Comparison of ENCODE assay signal across 11 mouse cellular contexts in the genomic region with DNA sequence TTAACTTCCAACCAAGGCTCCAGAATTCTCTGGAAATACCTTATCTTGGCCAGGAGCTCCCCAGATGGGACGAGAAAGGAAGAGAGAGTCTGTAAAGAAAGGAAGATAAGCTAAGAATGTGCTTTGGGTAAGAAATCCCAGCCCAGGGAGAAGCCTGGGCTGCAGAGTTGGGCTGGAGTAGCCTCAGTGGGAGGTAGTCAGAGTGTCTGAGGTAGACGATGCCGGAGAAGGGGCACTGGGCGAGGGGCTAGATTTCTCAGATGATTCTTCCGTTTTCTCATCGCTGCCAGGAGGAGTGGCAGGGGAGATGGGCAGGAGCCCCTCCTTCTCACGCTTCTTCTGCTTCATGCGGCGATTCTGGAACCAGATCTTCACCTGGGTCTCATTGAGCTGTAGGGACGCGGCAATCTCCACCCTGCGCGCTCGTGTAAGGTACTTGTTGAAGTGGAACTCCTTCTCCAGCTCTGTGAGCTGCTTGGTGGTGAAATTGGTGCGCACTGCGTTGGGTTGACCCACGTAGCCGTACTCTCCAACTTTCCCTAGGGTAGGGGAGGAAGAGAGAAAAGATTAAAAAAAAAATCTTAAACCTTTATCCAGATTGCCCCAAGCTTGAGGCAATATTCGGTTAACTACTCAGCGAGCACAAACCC. TPM values are rescaled to one million over a fixed set of nuclear protein-coding genes. Genes with fewer than 3 reads are reported as not detected.
DNase-seq lines count a peak whose midpoint lies in the region; ATAC-seq and TF ChIP-seq lines count a peak whose summit lies in the region.
"Had no signal": no experiment of that assay in that cellular context is flagged by ENCODE, and none has a peak within 500 bp of the region (broad histone marks: within the 10 kb centered on the region; RNA-seq: fewer than 3 reads in every experiment).

No protein-coding gene starts in this region.

- peak overlapping the region; percentile 7; the same call in 1 of the 2 replicates for H3K4me3 ChIP-seq in kidney, embryonic 14.5 days (ENCODE audit: low read length)
- H3K4me3 ChIP-seq in hindbrain, embryonic 10.5 days: no peak overlapping the region
- H3K4me3 ChIP-seq in limb, embryonic 14.5 days (replicated peaks; ENCODE audit: low read length): 0 out of 2 replicates have a peak overlapping the region, but pooled peaks have one; percentile 13
- H3K4me3 ChIP-seq: gastrocnemius, adult 2 months had no signal

- no peak for TF ChIP-seq POLR2A in limb, embryonic 14.5 days (IDR thresholded peaks at IDR 0.05; ENCODE audit: borderline replicate concordance, extremely low read depth, insufficient read depth, insufficient read length)

- H3K4me2 ChIP-seq in kidney, embryonic 14.5 days (replicated peaks; ENCODE audit: low read depth, low read length): peak overlapping the region; percentile 15
- H3K4me2 ChIP-seq in limb, embryonic 14.5 days (replicated peaks; ENCODE audit: low read depth, low read length, severe bottlenecking): no peak overlapping the region

- WGBS in kidney, embryonic 14.5 days: 12% methylated on average over 20 of the region's 20 CpGs
- WGBS in hindbrain, embryonic 10.5 days: 2% methylated on average over 20 of the region's 20 CpGs
- 5% methylated on average over 20 of the region's 20 CpGs for WGBS in limb, embryonic 14.5 days

- no peak for ATAC-seq in kidney, embryonic 14.5 days (ENCODE audit: low FRiP score, low TSS enrichment)
- ATAC-seq in limb, embryonic 14.5 days (ENCODE audit: low FRiP score, low read depth): no peak

- no peaks in the 10 kb centered on the region for H3K36me3 ChIP-seq in kidney, embryonic 14.5 days (ENCODE audit: control insufficient read depth, insufficient read depth, low read length)
- no peaks in the 10 kb centered on the region for H3K36me3 ChIP-seq in hindbrain, embryonic 10.5 days
- no peaks in the 10 kb centered on the region for H3K36me3 ChIP-seq in limb, embryonic 14.5 days (ENCODE audit: control insufficient read depth, insufficient read depth, low read length)

- H3K9ac ChIP-seq in kidney, embryonic 14.5 days (ENCODE audit: low read depth, low read length): no peak overlapping the region
- no peak overlapping the region for H3K9ac ChIP-seq in limb, embryonic 14.5 days (ENCODE audit: low read depth, low read length, severe bottlenecking)

- H3K4me1 ChIP-seq in kidney, embryonic 14.5 days (ENCODE audit: control insufficient read depth, insufficient read depth, low read length): peaks cover 24% of the 10 kb centered on the region
- peaks cover 32% of the 10 kb centered on the region for H3K4me1 ChIP-seq in hindbrain, embryonic 10.5 days (replicated peaks)
- peaks cover 23% of the 10 kb centered on the region for H3K4me1 ChIP-seq in limb, embryonic 14.5 days (ENCODE audit: control insufficient read depth, insufficient read depth, low read length)

- no peaks in the 10 kb centered on the region for H3K9me3 ChIP-seq in kidney, embryonic 14.5 days (ENCODE audit: control insufficient read depth, low read length)
- no peaks in the 10 kb centered on the region for H3K9me3 ChIP-seq in hindbrain, embryonic 10.5 days
- H3K9me3 ChIP-seq in limb, embryonic 14.5 days (ENCODE audit: control insufficient read depth, low read length): no peaks in the 10 kb centered on the region

- DNase-seq in kidney, adult 9 months: no peak
- DNase-seq in embryo, embryonic 10.5 days (ENCODE audit: low spot score): peak; percentile 31
- peak; percentile 35 for DNase-seq in hindbrain, embryonic 10.5 days (ENCODE audit: low spot score)
- DNase-seq in limb, embryonic 14.5 days (ENCODE audit: low spot score): no peak
- no peak for DNase-seq in ovary, postnatal 36 days (ENCODE audit: low spot score)
- DNase-seq in T-cell, adult 2 months (ENCODE audit: low spot score): no peak
- DNase-seq: cerebellum, postnatal 36 days; gastrocnemius, adult 2 months; lung, adult 2 months; right cerebral cortex, adult 18-20 months had no signal

- no peak overlapping the region for H3K27ac ChIP-seq in kidney, embryonic 14.5 days (ENCODE audit: low read depth, low read length)
- no peak overlapping the region for H3K27ac ChIP-seq in hindbrain, embryonic 10.5 days
- no peak overlapping the region for H3K27ac ChIP-seq in limb, embryonic 14.5 days (replicated peaks; ENCODE audit: low read depth, low read length)
- H3K27ac ChIP-seq: gastrocnemius, adult 2 months had no signal

- H3K27me3 ChIP-seq in kidney, embryonic 14.5 days (ENCODE audit: control insufficient read depth, insufficient read depth, low read length): peaks cover 48% of the 10 kb centered on the region
- peaks cover 100% of the 10 kb centered on the region for H3K27me3 ChIP-seq in hindbrain, embryonic 10.5 days (ENCODE audit: insufficient read depth, poor library complexity, severe bottlenecking)
- peaks cover 90% of the 10 kb centered on the region for H3K27me3 ChIP-seq in limb, embryonic 14.5 days (ENCODE audit: control insufficient read depth, insufficient read depth, low read length)

RNA-seq across cellular contexts. Expression of gene Hoxa1, which starts 1.4 kb away (rescaled TPM):
- 0.64 and 1.0 TPM in 2 replicates for polyA plus RNA-seq in kidney, embryonic 14.5 days (2014; fragmentation: Nextera tagmentation; extraction: Ambion mirVana)
- polyA plus RNA-seq in hindbrain, embryonic 10.5 days (2016; fragmentation: Nextera tagmentation; extraction: Ambion mirVana): 0.77 and 1.4 TPM in 2 replicates
- 1.4 and 1.6 TPM in 2 replicates for polyA plus RNA-seq in limb, embryonic 14.5 days (2012; rRNA removed)
- polyA plus RNA-seq in limb, embryonic 14.5 days (2014; fragmentation: Nextera tagmentation; extraction: Ambion mirVana): 1.4 and 1.7 TPM in 2 replicates

RNA-seq across cellular contexts. Expression of gene Hoxa2, which starts 8.0 kb away (rescaled TPM):
- polyA plus RNA-seq in kidney, embryonic 14.5 days (2014; fragmentation: Nextera tagmentation; extraction: Ambion mirVana): 4.7 and 5.5 TPM in 2 replicates
- 31.4 and 56.9 TPM in 2 replicates for polyA plus RNA-seq in hindbrain, embryonic 10.5 days (2016; fragmentation: Nextera tagmentation; extraction: Ambion mirVana)
- polyA plus RNA-seq in limb, embryonic 14.5 days (2012; rRNA removed): 3.1 and 3.6 TPM in 2 replicates
- polyA plus RNA-seq in limb, embryonic 14.5 days (2014; fragmentation: Nextera tagmentation; extraction: Ambion mirVana): 0.80 and 1.0 TPM in 2 replicates

RNA-seq across cellular contexts. Expression of gene 5730596B20Rik, which starts 20.6 kb away (rescaled TPM):
- polyA plus RNA-seq in kidney, embryonic 14.5 days (2014; fragmentation: Nextera tagmentation; extraction: Ambion mirVana): 2.7 and 2.9 TPM in 2 replicates
- polyA plus RNA-seq in hindbrain, embryonic 10.5 days (2016; fragmentation: Nextera tagmentation; extraction: Ambion mirVana): 0.90 and 3.6 TPM in 2 replicates
- polyA plus RNA-seq in limb, embryonic 14.5 days (2012; rRNA removed): 0.27 and 0.44 TPM in 2 replicates
- polyA plus RNA-seq in limb, embryonic 14.5 days (2014; fragmentation: Nextera tagmentation; extraction: Ambion mirVana): 0.29 and 0.70 TPM in 2 replicates

RNA-seq across cellular contexts. Expression of gene Hoxa4, which starts 34.9 kb away (rescaled TPM):
- 3.1 and 3.6 TPM in 2 replicates for polyA plus RNA-seq in kidney, embryonic 14.5 days (2014; fragmentation: Nextera tagmentation; extraction: Ambion mirVana)
- 0.14 and 4.3 TPM in 2 replicates for polyA plus RNA-seq in hindbrain, embryonic 10.5 days (2016; fragmentation: Nextera tagmentation; extraction: Ambion mirVana)
- polyA plus RNA-seq in limb, embryonic 14.5 days (2012; rRNA removed): 2.2 and 2.8 TPM in 2 replicates
- polyA plus RNA-seq in limb, embryonic 14.5 days (2014; fragmentation: Nextera tagmentation; extraction: Ambion mirVana): 0.57 and 1.0 TPM in 2 replicates

RNA-seq across cellular contexts. Expression of gene Hoxa5, which starts 47.7 kb away (rescaled TPM):
- 15.7 and 16.6 TPM in 2 replicates for polyA plus RNA-seq in kidney, embryonic 14.5 days (2014; fragmentation: Nextera tagmentation; extraction: Ambion mirVana)
- 1.8 TPM in 1 of 2 replicates, not detected in the other for polyA plus RNA-seq in hindbrain, embryonic 10.5 days (2016; fragmentation: Nextera tagmentation; extraction: Ambion mirVana)
- polyA plus RNA-seq in limb, embryonic 14.5 days (2012; rRNA removed): 11.0 and 12.3 TPM in 2 replicates
- 3.4 and 3.8 TPM in 2 replicates for polyA plus RNA-seq in limb, embryonic 14.5 days (2014; fragmentation: Nextera tagmentation; extraction: Ambion mirVana)

Comparison
In these comparisons a context has a peak if more than half of its experiments do, and no peak if none do; other contexts are left out.
1. DNase-seq: peak in embryo, embryonic 10.5 days (single experiment) and hindbrain, embryonic 10.5 days (single experiment); none in kidney, adult 9 months (single experiment), limb, embryonic 14.5 days (single experiment), ovary, postnatal 36 days (single experiment) and T-cell, adult 2 months (single experiment).